Mouse (Mus musculus): ENCODE results near the gene Polm.

Gene Polm

GRCm38 (mm10) chr11:5802457-5803217 is 35.2 kb downstream of the Polm start:
- DNase-seq (ENCODE audit: low spot score): no peak

GRCm38 (mm10) chr11:5802005-5802404 is 35.8 kb downstream of the Polm start:
- DNase-seq (ENCODE audit: low spot score): no peak

- DNase-seq (ENCODE audit: low spot score): no peak
Measured at GRCm38 (mm10) chr11:5801511-5801910, 36.3 kb downstream of the Polm start.

GRCm38 (mm10) chr11:5799621-5800490 is 38.0 kb downstream of the Polm start:
- no peak for DNase-seq (ENCODE audit: low spot score)

DNA sequence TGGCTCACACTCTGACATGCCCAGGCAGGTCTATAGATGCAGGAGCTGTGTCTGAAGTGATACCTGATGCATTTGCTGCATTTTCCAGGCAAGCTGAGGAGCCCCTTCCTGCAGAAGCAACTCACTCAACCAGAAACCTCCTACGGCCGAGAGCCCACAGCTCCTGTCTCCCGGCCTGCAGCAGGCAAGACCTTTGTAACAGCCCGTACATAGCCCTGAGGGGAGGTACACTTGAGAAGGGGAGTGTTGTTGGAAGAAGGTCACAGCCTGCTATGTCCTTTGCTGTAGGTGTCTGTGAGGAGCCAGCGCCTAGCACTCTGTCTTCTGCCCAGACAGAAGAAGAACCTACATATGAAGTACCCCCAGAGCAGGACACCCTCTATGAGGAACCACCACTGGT is 39.9 kb downstream of the Polm start:
- no peak for DNase-seq (ENCODE audit: low spot score)

GRCm38 (mm10) chr11:5797371-5797770 is 40.4 kb downstream of the Polm start:
- DNase-seq (ENCODE audit: low spot score): no peak

- no peak for DNase-seq (ENCODE audit: low spot score)
Measured at GRCm38 (mm10) chr11:5796939-5797338, 40.9 kb downstream of the Polm start.

- no peak for DNase-seq (ENCODE audit: low spot score)
Measured at GRCm38 (mm10) chr11:5795706-5796105, 42.1 kb downstream of the Polm start.

DNA sequence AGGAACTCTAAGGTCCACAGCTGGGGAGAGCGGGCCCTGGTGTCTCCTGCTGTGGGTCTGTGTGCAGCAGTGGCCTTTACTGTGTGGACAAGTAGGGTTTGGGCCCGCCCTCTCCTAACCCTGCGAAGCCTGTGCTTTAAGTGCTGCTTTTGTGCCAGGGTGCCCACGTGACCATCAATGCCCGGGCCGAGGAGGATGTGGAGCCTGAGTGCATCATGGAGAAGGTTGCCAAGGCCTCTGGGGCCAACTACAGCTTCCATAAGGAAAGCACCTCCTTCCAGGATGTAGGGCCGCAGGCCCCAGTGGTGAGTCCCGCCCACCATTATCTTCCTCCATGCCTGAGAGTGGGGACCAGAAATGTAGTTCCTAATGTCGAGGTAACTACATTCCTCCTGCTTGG is 42.5 kb downstream of the Polm start:
- DNase-seq (ENCODE audit: low spot score): no peak

GRCm38 (mm10) chr11:5790431-5790830 is 47.4 kb downstream of the Polm start:
- no peak for DNase-seq (ENCODE audit: low spot score)

- DNase-seq (ENCODE audit: low spot score): no peak
Measured at GRCm38 (mm10) chr11:5789754-5790333, 48.0 kb downstream of the Polm start.

GRCm38 (mm10) chr11:5789071-5789753 is 48.6 kb downstream of the Polm start:
- no peak for DNase-seq (ENCODE audit: low spot score)

DNA sequence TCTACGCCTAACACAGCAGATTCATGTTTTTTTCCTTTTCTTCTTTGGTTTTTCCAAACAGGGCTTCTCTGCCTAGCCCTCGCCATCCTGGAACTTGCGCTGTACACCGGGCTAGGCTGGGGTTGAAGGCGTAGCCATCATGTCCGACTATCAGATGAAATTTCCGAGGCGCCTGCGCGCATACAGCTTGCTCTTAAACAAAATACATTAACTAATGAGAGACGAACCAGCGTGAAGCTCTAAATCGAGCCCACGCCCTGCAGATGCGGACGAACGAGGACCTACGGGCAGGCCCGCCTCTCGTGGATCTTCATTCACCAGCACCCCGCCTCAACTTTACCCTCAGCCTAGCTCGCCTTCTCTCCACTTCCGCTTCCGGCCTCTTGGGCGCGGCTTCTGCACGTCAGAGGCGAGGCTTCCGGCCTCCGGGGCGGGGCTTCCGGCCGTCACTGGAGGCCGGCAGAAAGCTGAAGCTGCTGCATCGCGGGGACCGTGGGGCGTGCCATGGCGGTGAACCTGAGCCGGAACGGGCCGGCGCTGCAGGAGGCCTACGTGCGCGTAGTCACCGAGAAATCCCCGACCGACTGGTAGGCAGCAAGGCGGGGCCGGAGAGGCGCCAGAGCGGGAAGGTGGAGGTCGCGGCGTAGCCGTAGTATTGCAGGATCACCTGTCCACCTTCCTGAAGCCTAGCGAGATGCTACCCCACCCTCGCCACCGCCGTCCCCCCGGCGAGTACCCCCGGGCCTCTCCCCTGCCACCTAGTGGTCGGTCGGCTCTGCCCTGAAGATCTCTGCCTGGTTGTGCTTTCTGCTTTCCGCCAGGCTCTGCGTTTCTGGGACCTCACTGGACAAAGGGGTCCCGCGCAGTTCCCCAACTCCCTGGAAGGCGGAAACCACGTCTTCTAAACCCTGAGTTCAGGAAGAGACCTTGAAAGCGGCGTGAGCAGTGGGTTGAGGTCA is 49.5 kb downstream of the Polm start, which contains the start of gene Dbnl:
TSS of gene Dbnl (plus strand) at position 433 of the 959 bp plus-strand sequence.
- DNase-seq (ENCODE audit: low spot score): peak; percentile 95

DNA sequence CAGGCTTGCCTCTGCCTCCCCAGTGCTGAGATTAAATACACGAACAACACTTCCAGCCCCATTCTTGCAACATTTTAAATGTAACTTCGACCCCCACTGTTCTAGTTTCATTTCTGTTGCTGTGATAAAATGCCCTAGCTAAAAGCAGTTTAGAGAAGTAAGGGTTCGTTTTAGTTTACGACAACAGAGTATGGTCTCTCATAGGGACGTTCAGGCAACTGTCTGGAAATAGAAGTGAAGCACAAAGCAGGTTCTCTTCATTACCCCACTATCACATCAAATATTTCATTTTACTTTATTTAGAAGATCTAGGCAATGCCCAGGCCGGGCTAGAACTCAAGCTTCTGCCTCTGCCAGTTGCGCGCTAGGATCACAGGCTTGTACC is 50.2 kb downstream of the Polm start:
- no peak for DNase-seq (ENCODE audit: low spot score)

DNA sequence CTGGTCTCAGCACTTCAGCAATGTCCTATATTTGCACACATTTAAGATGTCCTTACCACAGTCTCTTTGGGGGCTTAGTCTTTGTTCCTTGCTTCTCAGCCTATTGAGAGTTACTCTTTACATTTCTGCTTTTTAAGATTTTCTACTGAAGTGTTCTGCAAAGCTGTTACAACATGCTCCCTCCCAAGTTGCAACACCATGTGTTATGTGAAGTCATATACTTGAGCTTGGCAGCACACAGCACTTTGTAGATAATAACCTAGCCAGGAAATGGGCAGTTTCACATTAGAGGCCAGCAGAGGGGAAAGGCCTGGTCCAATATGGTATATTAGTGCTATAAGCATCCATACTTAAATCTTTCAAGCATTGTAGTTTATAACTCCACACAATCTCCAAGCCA is 52.1 kb downstream of the Polm start:
- DNase-seq (ENCODE audit: low spot score): no peak

DNA sequence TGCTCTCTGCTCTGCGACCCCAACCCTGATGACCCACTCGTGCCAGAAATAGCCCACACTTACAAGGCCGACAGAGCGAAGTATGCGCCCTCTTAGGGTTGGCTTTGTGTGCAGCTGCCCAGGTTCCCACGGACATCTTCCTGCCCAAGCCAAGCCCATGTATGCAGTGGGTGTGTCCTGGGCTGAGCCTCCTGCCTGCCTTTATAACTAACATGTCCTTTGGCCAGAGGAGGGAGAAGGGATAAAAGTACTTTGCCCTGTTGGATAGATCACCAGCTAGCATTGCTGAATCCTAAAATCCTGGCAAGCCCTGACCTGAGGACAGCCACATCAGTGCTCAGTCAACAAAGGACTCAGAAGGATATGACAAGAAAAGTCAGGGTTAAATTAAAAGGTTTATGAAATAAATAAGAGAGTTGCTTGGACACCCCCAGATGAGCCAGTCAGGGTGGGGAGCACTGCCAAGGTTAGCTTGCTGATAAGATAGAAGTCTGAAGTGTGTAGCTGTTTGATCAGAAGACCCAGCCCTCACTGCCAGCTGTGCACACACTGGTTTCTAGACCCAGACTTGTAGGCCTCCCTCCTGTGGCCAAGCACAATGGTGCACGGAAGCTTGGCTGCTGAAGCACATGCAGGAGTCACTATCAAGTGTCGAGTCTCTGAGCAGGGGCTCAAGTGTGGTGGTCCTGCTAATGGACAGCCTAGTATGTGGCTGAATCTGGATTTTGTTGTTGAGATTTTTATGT is 55.4 kb downstream of the Polm start:
- no peak for DNase-seq (ENCODE audit: low spot score)

- DNase-seq (ENCODE audit: low spot score): no peak
Measured at GRCm38 (mm10) chr11:5780035-5780499, 57.7 kb downstream of the Polm start.

DNA sequence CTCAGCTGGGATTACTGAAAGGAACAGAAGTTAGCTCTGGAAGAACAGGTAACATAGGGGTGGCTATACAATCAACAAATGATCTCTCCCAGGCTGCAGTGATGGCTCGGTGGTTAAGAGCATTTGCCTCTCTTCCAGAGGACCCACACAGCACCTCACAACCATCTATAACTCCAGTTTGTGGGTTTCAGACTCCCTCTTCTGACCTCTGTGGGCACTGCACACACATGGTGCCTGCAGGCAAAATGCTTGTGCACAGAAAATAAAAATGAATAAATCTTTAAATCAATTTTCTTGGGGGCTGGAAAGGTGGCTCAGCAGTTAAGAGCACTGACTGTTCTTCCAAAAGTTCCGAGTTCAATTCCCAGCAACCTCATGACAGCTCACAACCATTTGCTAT is 59.3 kb downstream of the Polm start:
- no peak for DNase-seq (ENCODE audit: low spot score)

All from yolk sac, embryonic 10.5 days (tissue).